Mouse (Mus musculus): Measurements from ENCODE around the gene Olfr1414. TPM values are rescaled to one million over a fixed set of nuclear protein-coding genes. Genes with fewer than 3 reads are reported as not detected.
A peak's percentile ranks its signal among the peaks of the same experiment; 100 is the strongest.

Olfr1414 gene
- polyA plus RNA-seq, 1 experiment from 2014 or later: not detected

DNA sequence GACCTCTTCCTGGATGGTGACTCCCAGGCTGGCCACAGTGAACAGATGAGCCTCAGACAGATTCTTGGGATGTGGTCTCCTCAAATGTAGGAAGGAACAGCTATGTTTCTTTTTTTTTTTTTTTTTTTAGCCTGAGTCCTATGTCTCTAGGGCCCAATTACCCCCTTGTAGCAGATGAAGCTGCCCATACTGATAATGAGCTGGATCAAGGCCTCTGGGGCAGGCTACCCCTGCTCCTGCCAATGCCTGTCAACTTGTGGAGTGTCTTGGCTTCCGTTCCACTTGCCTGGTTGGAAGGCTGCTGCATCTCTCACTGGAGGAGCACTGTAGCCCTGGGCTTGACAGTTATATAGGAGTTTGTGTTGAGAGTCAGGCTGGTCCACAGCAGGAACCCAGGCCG lies 22.5 kb downstream of the Olfr1414 start, which contains the start of gene Olfr1415:
Gene Olfr1415, minus strand, starts transcription at position 101 of the 400 bp plus-strand sequence.
- WGBS: 86% methylated on average over 2 of the region's 2 CpGs
- H3K27ac ChIP-seq (ENCODE audit: low read depth): no peak within 1 kb of the TSS
- H3K27me3 ChIP-seq (ENCODE audit: insufficient read depth, low read length): no peaks in the 10 kb centered on the region
- H3K4me2 ChIP-seq: no peak within 1 kb of the TSS
- no peaks in the 10 kb centered on the region for H3K4me1 ChIP-seq (ENCODE audit: insufficient read depth)
- no peaks in the 10 kb centered on the region for H3K36me3 ChIP-seq (ENCODE audit: insufficient read depth)
- H3K9me3 ChIP-seq (ENCODE audit: low read depth, low read length): no peaks in the 10 kb centered on the region
- H3K9ac ChIP-seq: no peak within 1 kb of the TSS
- ATAC-seq (ENCODE audit: insufficient read depth): no peak
- no peak for TF ChIP-seq CTCF (IDR thresholded peaks at IDR 0.05; ENCODE audit: low read depth)
- DNase-seq: no peak
- H3K4me3 ChIP-seq (ENCODE audit: low read depth, low read length): no peak within 1 kb of the TSS

DNA sequence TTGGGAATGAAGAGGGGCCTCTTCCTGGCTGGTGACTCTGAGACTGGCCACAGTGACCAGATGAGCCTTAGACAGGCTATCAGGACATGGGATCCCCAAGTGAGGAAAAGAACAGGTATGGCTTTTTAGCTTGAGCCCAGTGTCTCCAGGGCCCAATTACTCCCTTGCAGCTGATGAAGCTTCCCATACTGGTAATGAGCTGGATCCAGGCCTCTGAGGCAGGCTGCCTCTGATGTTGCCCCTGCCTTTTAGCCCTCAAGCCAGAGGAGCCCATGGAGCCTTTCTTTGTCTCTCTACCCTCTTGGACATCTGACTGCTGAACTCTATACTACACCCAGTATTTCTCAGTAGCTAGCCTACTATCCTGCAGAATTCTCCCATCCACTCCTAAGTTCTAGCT lies 33.4 kb downstream of the Olfr1414 start, which contains the start of gene Olfr1416:
Gene Olfr1416, minus strand, starts transcription at position 101 of the 400 bp plus-strand sequence.
- no peak within 1 kb of the TSS for H3K9ac ChIP-seq

DNA sequence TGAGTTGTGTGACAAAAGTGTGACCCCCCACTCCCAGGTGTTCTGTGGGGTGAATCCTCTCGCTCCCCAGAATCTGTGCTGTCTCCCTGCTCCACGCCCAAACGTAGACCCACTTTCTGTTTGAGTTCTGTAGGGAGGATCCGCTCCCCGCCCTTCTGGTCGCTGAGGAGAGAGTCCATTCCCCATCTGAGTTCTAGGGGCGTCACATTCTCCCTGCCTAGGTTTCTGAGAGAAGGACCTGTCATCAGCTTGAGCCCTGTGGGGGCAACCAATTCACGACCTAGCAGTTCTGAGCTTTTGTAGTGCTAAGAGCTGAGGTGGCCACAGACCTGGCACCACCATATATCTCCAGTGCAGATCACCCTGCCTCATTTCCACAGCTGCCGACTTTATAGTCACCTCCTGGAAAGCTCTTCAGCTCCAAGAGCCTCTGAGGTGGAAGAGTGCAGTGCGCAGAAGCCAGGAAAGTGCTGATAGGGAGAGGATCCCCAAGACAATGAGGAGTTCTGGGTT lies 44.3 kb downstream of the Olfr1414 start:
- ATAC-seq (ENCODE audit: insufficient read depth) (peak; percentile 76), DNase-seq (peak; percentile 18)
- peaks cover 19% of the 10 kb centered on the region for H3K36me3 ChIP-seq (ENCODE audit: insufficient read depth)
- WGBS: 6% methylated on average over 10 of the region's 10 CpGs
- H3K27me3 ChIP-seq (ENCODE audit: insufficient read depth, low read length): no peaks in the 10 kb centered on the region
- no peak for TF ChIP-seq CTCF (IDR thresholded peaks at IDR 0.05; ENCODE audit: low read depth)
- H3K9ac ChIP-seq: peak overlapping the region; percentile 95
- no peaks in the 10 kb centered on the region for H3K9me3 ChIP-seq (ENCODE audit: low read depth, low read length)
- peak overlapping the region; percentile 50; the same call in 1 of the 2 replicates for H3K27ac ChIP-seq (ENCODE audit: low read depth)
- H3K4me3 ChIP-seq (ENCODE audit: low read depth, low read length): peak overlapping the region; percentile 98
- H3K4me1 ChIP-seq (ENCODE audit: insufficient read depth): peaks cover 3% of the 10 kb centered on the region; the same call in 1 of the 2 replicates
- peak overlapping the region; percentile 91 for H3K4me2 ChIP-seq

More for the DNA sequence above, 33.4 kb downstream of the Olfr1414 start, which contains the start of gene Olfr1416:
- DNase-seq (no peak), ATAC-seq (ENCODE audit: insufficient read depth) (no peak)
- no peak for TF ChIP-seq CTCF (IDR thresholded peaks at IDR 0.05; ENCODE audit: low read depth)
- H3K9me3 ChIP-seq (ENCODE audit: low read depth, low read length): no peaks in the 10 kb centered on the region
- H3K27ac ChIP-seq (ENCODE audit: low read depth): no peak within 1 kb of the TSS
- H3K4me2 ChIP-seq: no peak within 1 kb of the TSS
- H3K4me1 ChIP-seq (ENCODE audit: insufficient read depth): no peaks in the 10 kb centered on the region
- H3K36me3 ChIP-seq (ENCODE audit: insufficient read depth): no peaks in the 10 kb centered on the region
- H3K27me3 ChIP-seq (ENCODE audit: insufficient read depth, low read length): no peaks in the 10 kb centered on the region
- H3K4me3 ChIP-seq (ENCODE audit: low read depth, low read length): no peak within 1 kb of the TSS

DNA sequence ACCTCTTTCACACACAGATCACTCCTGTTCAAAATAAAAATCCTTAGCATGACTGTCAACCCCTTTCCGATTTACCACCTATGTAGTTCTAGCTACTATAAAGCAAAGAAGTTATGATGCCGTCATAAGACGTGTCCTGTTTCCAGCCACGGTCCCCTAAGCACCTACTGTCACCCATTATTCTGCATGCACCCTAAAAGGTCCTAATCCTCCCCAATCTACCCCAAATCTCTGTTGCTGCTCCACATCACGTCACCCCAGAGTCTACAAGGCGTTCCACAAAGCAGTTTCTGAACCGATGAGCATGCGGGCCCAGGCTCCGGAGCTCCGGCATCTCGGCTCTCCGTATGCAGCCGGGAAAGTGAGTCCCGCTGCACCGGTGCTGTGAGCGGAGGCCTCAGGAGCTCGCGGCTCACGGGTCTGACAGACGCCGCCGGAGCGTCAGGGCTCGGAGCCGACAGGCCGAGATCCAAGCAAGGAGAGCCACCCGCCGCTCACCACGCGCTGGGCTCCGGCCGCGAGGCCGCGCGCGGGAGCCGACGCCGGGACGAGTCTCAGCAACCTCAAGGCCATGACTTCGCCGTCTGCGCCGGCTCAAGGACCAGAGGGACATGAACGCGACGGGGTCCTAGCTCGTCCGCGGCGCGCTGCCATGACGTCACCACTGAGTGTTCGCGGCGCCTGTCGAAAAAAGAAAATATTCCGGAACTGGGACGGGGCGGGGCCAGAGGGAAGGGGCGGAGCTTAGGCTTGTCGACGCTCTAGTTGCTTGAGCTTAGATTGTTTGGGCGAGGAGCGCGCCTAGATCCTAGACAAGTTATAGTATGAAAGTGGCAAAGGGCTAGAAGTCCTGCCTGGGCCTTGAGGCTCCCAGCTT lies 45.1 kb downstream of the Olfr1414 start, which contains the start of gene Ndufa10:
Gene Ndufa10, minus strand, starts transcription at position 696 of the 877 bp plus-strand sequence.
- peak; percentile 94 for ATAC-seq (ENCODE audit: insufficient read depth)
- peak within 1 kb of the TSS; percentile 50; the same call in 1 of the 2 replicates for H3K27ac ChIP-seq (ENCODE audit: low read depth)
- H3K9ac ChIP-seq: peak within 1 kb of the TSS; percentile 95
- no peaks in the 10 kb centered on the region for H3K9me3 ChIP-seq (ENCODE audit: low read depth, low read length)
- no peaks in the 10 kb centered on the region for H3K27me3 ChIP-seq (ENCODE audit: insufficient read depth, low read length)
- TF ChIP-seq CTCF (IDR thresholded peaks at IDR 0.05; ENCODE audit: low read depth): no peak
- peaks cover 3% of the 10 kb centered on the region; the same call in 1 of the 2 replicates for H3K4me1 ChIP-seq (ENCODE audit: insufficient read depth)
- peaks cover 25% of the 10 kb centered on the region for H3K36me3 ChIP-seq (ENCODE audit: insufficient read depth)
- DNase-seq: peak; percentile 96
- 1% methylated on average over 67 of the region's 67 CpGs for WGBS
- H3K4me2 ChIP-seq: peak within 1 kb of the TSS; percentile 91
- peak within 1 kb of the TSS; percentile 98 for H3K4me3 ChIP-seq (ENCODE audit: low read depth, low read length)

DNA sequence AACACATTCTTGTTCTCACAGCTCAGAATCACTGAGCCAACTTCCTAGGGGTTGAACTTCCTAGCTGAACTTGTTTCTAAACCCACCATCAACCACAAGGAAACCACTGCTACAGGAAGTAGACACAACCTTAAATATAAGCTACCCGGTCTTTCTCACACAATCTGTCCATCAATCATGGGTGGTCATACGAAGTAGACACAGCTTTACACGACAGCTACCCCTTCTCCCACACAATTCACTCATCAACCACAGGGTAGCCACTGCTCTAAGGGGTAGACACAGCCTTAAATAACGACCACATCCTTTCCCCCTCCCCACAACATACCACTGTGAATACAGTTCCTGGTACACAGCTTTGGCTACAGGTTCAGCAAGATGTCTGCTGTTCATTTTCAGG lies 49.6 kb downstream of the Olfr1414 start:
- H3K4me2 ChIP-seq: no peak overlapping the region
- TF ChIP-seq CTCF (IDR thresholded peaks at IDR 0.05; ENCODE audit: low read depth): no peak
- no peak overlapping the region for H3K9ac ChIP-seq

DNA sequence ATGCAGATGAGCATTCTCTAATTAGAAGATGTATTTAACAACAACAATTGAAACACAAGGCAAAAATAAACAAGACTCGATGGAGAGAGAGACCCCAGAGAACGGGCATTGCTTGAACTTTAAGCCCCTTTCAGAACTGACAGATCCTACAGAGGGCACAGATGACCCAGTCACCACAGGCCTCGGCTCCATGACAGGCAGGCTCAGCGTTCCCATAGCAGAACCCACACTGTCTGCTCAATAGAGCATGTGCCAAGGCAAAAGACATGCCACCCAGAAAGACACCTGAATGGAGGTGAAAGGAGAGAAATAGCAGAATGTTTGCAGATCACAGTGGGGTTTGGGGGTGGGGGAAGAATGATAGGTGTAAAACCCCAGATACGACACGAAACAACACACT lies 60.0 kb downstream of the Olfr1414 start:
- ATAC-seq (ENCODE audit: insufficient read depth) (no peak), DNase-seq (no peak)
- Histone ChIP-seq H3K4me3 (ENCODE audit: low read depth, low read length) (no peak overlapping the region), H3K36me3 (ENCODE audit: insufficient read depth) (peaks cover 89% of the 10 kb centered on the region), H3K4me1 (ENCODE audit: insufficient read depth) (no peaks in the 10 kb centered on the region), H3K9me3 (ENCODE audit: low read depth, low read length) (no peaks in the 10 kb centered on the region), H3K4me2 (no peak overlapping the region), H3K9ac (no peak overlapping the region), H3K27me3 (ENCODE audit: insufficient read depth, low read length) (no peaks in the 10 kb centered on the region), H3K27ac (ENCODE audit: low read depth) (no peak overlapping the region)
- no peak for TF ChIP-seq CTCF (IDR thresholded peaks at IDR 0.05; ENCODE audit: low read depth)
- WGBS: 86% methylated on average over 6 of the region's 6 CpGs

More for the DNA sequence above, 49.6 kb downstream of the Olfr1414 start:
- Histone ChIP-seq H3K9me3 (ENCODE audit: low read depth, low read length) (no peaks in the 10 kb centered on the region), H3K4me3 (ENCODE audit: low read depth, low read length) (no peak overlapping the region), H3K27me3 (ENCODE audit: insufficient read depth, low read length) (no peaks in the 10 kb centered on the region), H3K4me1 (ENCODE audit: insufficient read depth) (no peaks in the 10 kb centered on the region), H3K27ac (ENCODE audit: low read depth) (no peak overlapping the region), H3K36me3 (ENCODE audit: insufficient read depth) (peaks cover 69% of the 10 kb centered on the region)
- ATAC-seq (ENCODE audit: insufficient read depth): no peak
- WGBS: 76% methylated on average over 4 of the region's 4 CpGs
- no peak for DNase-seq

DNA sequence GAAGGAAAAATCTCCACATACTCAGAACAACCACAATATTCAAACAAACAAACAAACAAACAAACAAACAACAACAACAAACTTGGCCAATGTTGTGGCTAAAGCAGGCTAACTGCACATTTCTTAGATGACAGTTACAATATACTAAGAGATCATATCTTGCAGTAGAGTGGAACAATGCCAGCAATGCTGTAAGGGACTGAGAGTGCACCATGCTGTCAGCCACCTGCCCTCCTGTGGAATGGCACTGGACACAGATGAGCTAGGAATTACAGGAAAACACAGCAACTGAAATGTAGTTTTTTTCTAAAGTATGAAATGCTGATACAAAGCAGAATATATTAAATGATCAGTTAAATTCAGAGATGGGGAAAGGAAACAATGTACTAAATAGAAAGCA lies 60.7 kb downstream of the Olfr1414 start:
- peaks cover 89% of the 10 kb centered on the region for H3K36me3 ChIP-seq (ENCODE audit: insufficient read depth)
- no peak for ATAC-seq (ENCODE audit: insufficient read depth)

More for the DNA sequence above, 60.7 kb downstream of the Olfr1414 start:
- Histone ChIP-seq H3K4me1 (ENCODE audit: insufficient read depth) (no peaks in the 10 kb centered on the region), H3K27me3 (ENCODE audit: insufficient read depth, low read length) (no peaks in the 10 kb centered on the region), H3K27ac (ENCODE audit: low read depth) (no peak overlapping the region), H3K9me3 (ENCODE audit: low read depth, low read length) (no peaks in the 10 kb centered on the region), H3K4me2 (no peak overlapping the region), H3K4me3 (ENCODE audit: low read depth, low read length) (no peak overlapping the region), H3K9ac (no peak overlapping the region)
- TF ChIP-seq CTCF (IDR thresholded peaks at IDR 0.05; ENCODE audit: low read depth): no peak
- DNase-seq: no peak

Small RNA genes within 50 kb of the gene (microRNA-seq; reads per million reads assigned to microRNA genes)
- 4.3 reads per million, percentile 15 among the genes with 10 or more reads in this experiment for gene Mir6900 (ENCODE audit: borderline number of aligned reads)

Other genes with a start within 250 kb of the Olfr1414 start
- gene Ndufa10, start 44.8 kb downstream of the Olfr1414 start, polyA plus RNA-seq (2014; fragmentation: Nextera tagmentation; extraction: Ambion mirVana): 265 and 268 TPM in 2 replicates
- not detected in 2 replicates for gene Olfr1416, start 33.5 kb downstream of the Olfr1414 start, polyA plus RNA-seq (2014; fragmentation: Nextera tagmentation; extraction: Ambion mirVana)
- gene Olfr1415, start 22.6 kb downstream of the Olfr1414 start, polyA plus RNA-seq (2014; fragmentation: Nextera tagmentation; extraction: Ambion mirVana): not detected in 2 replicates
- gene Olfr1413, start 52.7 kb upstream of the Olfr1414 start, polyA plus RNA-seq (2014; fragmentation: Nextera tagmentation; extraction: Ambion mirVana): not detected in 2 replicates
- gene Olfr1412, start 67.1 kb upstream of the Olfr1414 start, polyA plus RNA-seq (2014; fragmentation: Nextera tagmentation; extraction: Ambion mirVana): not detected in 2 replicates
- not detected in 2 replicates for gene Olfr1411, start 75.8 kb upstream of the Olfr1414 start, polyA plus RNA-seq (2014; fragmentation: Nextera tagmentation; extraction: Ambion mirVana)
- not detected in 2 replicates for gene Olfr1410, start 87.1 kb upstream of the Olfr1414 start, polyA plus RNA-seq (2014; fragmentation: Nextera tagmentation; extraction: Ambion mirVana)
- not detected in 2 replicates for gene Olfr12, start 99.1 kb upstream of the Olfr1414 start, polyA plus RNA-seq (2014; fragmentation: Nextera tagmentation; extraction: Ambion mirVana)
- 391 and 414 TPM in 2 replicates for gene Cops9, start 123.3 kb upstream of the Olfr1414 start, polyA plus RNA-seq (2014; fragmentation: Nextera tagmentation; extraction: Ambion mirVana)
- not detected in 2 replicates for gene Otos, start 130.2 kb upstream of the Olfr1414 start, polyA plus RNA-seq (2014; fragmentation: Nextera tagmentation; extraction: Ambion mirVana)

Data from lung, embryonic 14.5 days (tissue).